Mouse (Mus musculus) erythroblast, embryonic 14.5 days (primary cell): ENCODE measurements around the gene 4931406C07Rik.

Experiments
- GATA1 ChIP-seq: IDR thresholded peaks from 2 replicates; pipeline ENCODE4 v1.6.1; 2012; ENCODE audit warnings: low read length, inconsistent platforms, mixed read lengths
- TAL1 ChIP-seq: IDR thresholded peaks from 3 replicates; pipeline ENCODE4 v1.6.1; 2012; ENCODE audit warnings: low read length, inconsistent platforms, mixed read lengths

DNA sequence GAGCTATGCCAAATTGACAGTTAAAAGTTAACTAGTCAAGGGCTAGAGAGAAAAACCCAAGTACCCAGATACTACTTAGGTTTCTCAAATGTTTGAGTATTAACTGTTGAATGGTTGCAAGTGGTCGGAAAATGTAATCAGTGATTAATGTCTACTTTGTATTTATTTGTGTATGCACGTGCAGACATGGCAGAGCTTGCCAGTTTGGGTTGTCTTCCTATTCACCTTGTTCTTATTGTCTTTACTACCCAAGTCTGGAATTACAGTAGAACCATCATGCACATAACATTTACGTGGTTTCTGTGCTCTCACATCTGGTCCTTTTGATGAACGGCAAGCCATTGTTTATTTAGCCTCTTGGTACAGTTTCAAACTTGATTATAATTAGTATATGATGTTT lies 3.2 kb upstream of the 4931406C07Rik start:
- TF ChIP-seq GATA1 (no peak), TAL1 (no peak)
